Comparison of ENCODE assay signal across 28 mouse cellular contexts in the genomic region with DNA sequence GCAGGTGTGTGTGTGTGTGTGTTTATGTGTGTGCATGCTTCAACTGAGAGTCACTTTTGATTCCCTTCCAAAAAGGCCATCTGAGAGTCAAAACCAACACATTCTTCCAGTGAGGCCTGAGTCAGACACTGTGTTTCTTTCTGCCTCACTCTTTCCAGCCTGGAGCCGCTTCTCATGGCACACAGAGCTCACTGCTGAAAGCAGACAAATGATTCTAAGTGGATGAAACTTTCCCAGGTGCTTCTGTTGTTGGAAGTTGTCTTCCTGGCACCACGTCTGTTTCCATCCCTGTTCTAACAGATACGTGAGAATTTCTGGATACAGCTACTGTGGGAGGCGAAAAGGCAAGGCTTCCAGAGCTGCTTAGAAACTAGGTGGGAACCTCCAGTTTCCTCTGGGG.
"Had no signal": no experiment of that assay in that cellular context is flagged by ENCODE, and none has a peak within 500 bp of the region (broad histone marks: within the 10 kb centered on the region; RNA-seq: fewer than 3 reads in every experiment).

No protein-coding gene starts in this region.

- H3K27me3 ChIP-seq: hindbrain, embryonic 12.5 days; kidney, embryonic 15.5 days; liver, embryonic 12.5 days had no signal

- H3K4me3 ChIP-seq: gastrocnemius, adult 2 months; heart, adult 2 months; heart, embryonic 10.5 days; heart, embryonic 12.5 days; hindbrain, embryonic 10.5 days; hindbrain, embryonic 12.5 days; intestine, embryonic 15.5 days; kidney, embryonic 15.5 days; limb, embryonic 13.5 days; limb, embryonic 15.5 days; liver, embryonic 12.5 days had no signal

- H3K36me3 ChIP-seq: heart, embryonic 10.5 days; heart, embryonic 12.5 days; hindbrain, embryonic 10.5 days; hindbrain, embryonic 12.5 days; intestine, embryonic 15.5 days; kidney, embryonic 15.5 days; limb, embryonic 13.5 days; limb, embryonic 15.5 days; liver, embryonic 12.5 days had no signal

- ATAC-seq: hindbrain, embryonic 16.5 days; inflammation-experienced regulatory T-cells, adult 6 months; intestine, embryonic 15.5 days; liver, embryonic 12.5 days had no signal

- DNase-seq: gastrocnemius, adult 2 months; gastrocnemius, postnatal 10 days; gastrocnemius, postnatal 25 days; heart, adult 2 months; heart, postnatal 10 days; heart, postnatal 4 days; kidney, adult 11 months; kidney, adult 2 months; kidney, adult 9 months; kidney, postnatal 14 days; kidney, postnatal 36 days; layer of hippocampus, adult 9-11 months; layer of hippocampus, postnatal 36 days; left cerebral cortex, postnatal 4 days had no signal

- H3K4me2 ChIP-seq: heart, embryonic 12.5 days; hindbrain, embryonic 12.5 days; hindbrain, embryonic 14.5 days; intestine, embryonic 15.5 days; kidney, embryonic 15.5 days; limb, embryonic 13.5 days; limb, embryonic 15.5 days; liver, embryonic 12.5 days had no signal

- H3K27ac ChIP-seq: gastrocnemius, adult 2 months; heart, adult 2 months; heart, embryonic 10.5 days; hindbrain, embryonic 10.5 days; hindbrain, embryonic 12.5 days; hindbrain, embryonic 14.5 days; intestine, embryonic 15.5 days; kidney, embryonic 15.5 days; kidney, postnatal 0 days; limb, embryonic 13.5 days; limb, embryonic 15.5 days; liver, embryonic 12.5 days; liver, embryonic 14.5 days had no signal

- H3K4me1 ChIP-seq: intestine, embryonic 15.5 days; kidney, embryonic 15.5 days; liver, embryonic 12.5 days had no signal

- H3K9me3 ChIP-seq: heart, embryonic 10.5 days; heart, embryonic 12.5 days; hindbrain, embryonic 10.5 days; hindbrain, embryonic 12.5 days; intestine, embryonic 15.5 days; kidney, embryonic 15.5 days; limb, embryonic 13.5 days; limb, embryonic 15.5 days; liver, embryonic 12.5 days had no signal

- H3K9ac ChIP-seq: heart, embryonic 12.5 days; hindbrain, embryonic 12.5 days; hindbrain, embryonic 14.5 days; intestine, embryonic 15.5 days; kidney, embryonic 15.5 days; limb, embryonic 13.5 days; limb, embryonic 15.5 days; liver, embryonic 12.5 days; liver, embryonic 14.5 days had no signal
